Mouse (Mus musculus): ENCODE measurements around the gene Stat5b.
A peak's percentile ranks its signal among the peaks of the same experiment; 100 is the strongest.

The Stat5b gene

GRCm38 (mm10) chr11:100770646-100771408, 79.7 kb downstream of the Stat5b start, which contains the start of gene Ghdc:
Gene Ghdc (minus strand): TSS chr11:100770957.
- peak; percentile 63 for DNase-seq (ENCODE audit: extremely low spot score)

- DNase-seq (ENCODE audit: extremely low spot score), result no peak
Observed at GRCm38 (mm10) chr11:100769980-100770379, 80.5 kb downstream of the Stat5b start.

GRCm38 (mm10) chr11:100767871-100768270, 82.7 kb downstream of the Stat5b start:
- DNase-seq (ENCODE audit: extremely low spot score), result no peak

- DNase-seq (ENCODE audit: extremely low spot score), result no peak
Observed at GRCm38 (mm10) chr11:100766726-100767125, 83.8 kb downstream of the Stat5b start.

GRCm38 (mm10) chr11:100762831-100763230, 87.7 kb downstream of the Stat5b start, which contains the start of gene Hcrt:
Gene Hcrt (minus strand): TSS chr11:100762931.
- no peak for DNase-seq (ENCODE audit: extremely low spot score)

GRCm38 (mm10) chr11:100761547-100762045, 88.9 kb downstream of the Stat5b start:
- DNase-seq (ENCODE audit: extremely low spot score), result peak; percentile 92

- peak; percentile 25 for DNase-seq (ENCODE audit: extremely low spot score)
Observed at GRCm38 (mm10) chr11:100759611-100760233, 90.8 kb downstream of the Stat5b start, which contains the start of gene Kcnh4. Gene Kcnh4 (minus strand): TSS chr11:100759942.

GRCm38 (mm10) chr11:100758707-100759610, 91.6 kb downstream of the Stat5b start:
- DNase-seq (ENCODE audit: extremely low spot score), result peak; percentile 78

GRCm38 (mm10) chr11:100757566-100757965, 93.0 kb downstream of the Stat5b start:
- DNase-seq (ENCODE audit: extremely low spot score), result no peak

- DNase-seq (ENCODE audit: extremely low spot score), result no peak
Observed at GRCm38 (mm10) chr11:100756476-100756875, 94.0 kb downstream of the Stat5b start.

- DNase-seq (ENCODE audit: extremely low spot score), result no peak
Observed at GRCm38 (mm10) chr11:100754693-100755057, 95.8 kb downstream of the Stat5b start.

- DNase-seq (ENCODE audit: extremely low spot score), result no peak
Observed at GRCm38 (mm10) chr11:100754021-100754692, 96.4 kb downstream of the Stat5b start.

- no peak for DNase-seq (ENCODE audit: extremely low spot score)
Observed at GRCm38 (mm10) chr11:100752294-100752693, 98.2 kb downstream of the Stat5b start.

- no peak for DNase-seq (ENCODE audit: extremely low spot score)
Observed at GRCm38 (mm10) chr11:100750127-100750526, 100.4 kb downstream of the Stat5b start.

- no peak for DNase-seq (ENCODE audit: extremely low spot score)
Observed at GRCm38 (mm10) chr11:100749469-100749868, 101.1 kb downstream of the Stat5b start.

GRCm38 (mm10) chr11:100748620-100749019, 101.9 kb downstream of the Stat5b start:
- no peak for DNase-seq (ENCODE audit: extremely low spot score)

- DNase-seq (ENCODE audit: extremely low spot score), result no peak
Observed at GRCm38 (mm10) chr11:100747114-100747513, 103.4 kb downstream of the Stat5b start.

- no peak for DNase-seq (ENCODE audit: extremely low spot score)
Observed at GRCm38 (mm10) chr11:100746546-100746945, 104.0 kb downstream of the Stat5b start.

GRCm38 (mm10) chr11:100745085-100745484, 105.4 kb downstream of the Stat5b start:
- DNase-seq (ENCODE audit: extremely low spot score), result peak; percentile 39

GRCm38 (mm10) chr11:100741348-100741747, 109.2 kb downstream of the Stat5b start:
- DNase-seq (ENCODE audit: extremely low spot score), result no peak

- DNase-seq (ENCODE audit: extremely low spot score), result no peak
Observed at GRCm38 (mm10) chr11:100738749-100739148, 111.8 kb downstream of the Stat5b start.

All from embryo, embryonic 9.5 days (tissue).